Mouse (Mus musculus) retina, postnatal 7 days (tissue): Measurements from ENCODE around the gene Nmur1.
"Not testable (repeated sequence)": the region's sequence is repeated elsewhere in the genome, so short reads cannot be mapped to it uniquely, and the experiment has no call there.

Source experiments
- DNase-seq: peaks from one replicate; pipeline ENCODE4 v3.0.0-alpha.2; 2012; ENCODE audit warnings: low read depth, low spot score

The Nmur1 gene

GRCm38 (mm10) chr1:86359798-86360179 is 66.2 kb downstream of the Nmur1 start:
- no peak for DNase-seq

DNA sequence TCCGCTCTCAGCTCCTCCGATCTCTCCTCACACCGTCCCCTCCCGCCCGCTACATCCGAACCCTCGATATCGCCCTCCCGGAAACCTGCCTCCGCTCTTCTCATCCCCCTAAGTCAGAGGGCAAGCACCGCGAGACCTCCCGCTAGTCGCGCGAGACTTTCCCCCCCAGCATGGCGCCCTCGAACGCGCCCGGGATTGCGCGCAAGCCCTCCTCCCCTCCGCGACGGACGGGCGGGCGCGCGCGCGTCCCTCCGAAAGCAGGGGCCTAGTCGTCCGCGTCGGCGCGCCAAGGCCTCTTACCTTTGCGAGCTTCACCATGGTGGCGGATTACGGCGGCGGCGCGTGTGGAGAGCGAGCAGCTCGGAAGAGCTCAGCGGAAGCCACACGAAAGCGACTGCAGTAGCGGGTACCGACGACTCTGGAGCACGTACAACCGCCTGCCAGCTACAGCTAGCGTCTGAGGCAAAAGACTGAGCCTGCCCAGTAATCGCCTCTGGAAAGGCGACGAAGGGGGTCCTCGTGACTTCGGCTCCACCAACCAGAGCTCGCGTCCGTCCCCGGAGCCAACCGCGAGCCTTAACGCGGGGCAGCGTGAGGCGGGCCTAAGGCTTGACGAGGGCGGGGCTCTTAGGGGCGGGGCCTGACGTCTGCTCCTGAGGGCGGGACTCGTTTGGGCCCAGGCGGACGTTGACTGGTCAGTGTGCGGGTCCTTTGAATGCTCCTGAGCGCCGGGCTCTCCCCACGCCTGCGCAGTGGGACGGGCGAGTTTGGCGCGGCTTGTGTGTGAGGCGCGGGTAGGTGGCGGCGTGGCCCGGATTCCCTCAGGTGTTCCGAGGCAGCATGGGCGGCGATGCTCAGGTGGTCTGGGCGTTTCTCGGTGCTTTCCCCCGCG is 66.9 kb downstream of the Nmur1 start, which contains the start of gene Ncl:
TSS of gene Ncl (minus strand) at position 495 of the 892 bp plus-strand sequence.
- peak; percentile 97 for DNase-seq

DNA sequence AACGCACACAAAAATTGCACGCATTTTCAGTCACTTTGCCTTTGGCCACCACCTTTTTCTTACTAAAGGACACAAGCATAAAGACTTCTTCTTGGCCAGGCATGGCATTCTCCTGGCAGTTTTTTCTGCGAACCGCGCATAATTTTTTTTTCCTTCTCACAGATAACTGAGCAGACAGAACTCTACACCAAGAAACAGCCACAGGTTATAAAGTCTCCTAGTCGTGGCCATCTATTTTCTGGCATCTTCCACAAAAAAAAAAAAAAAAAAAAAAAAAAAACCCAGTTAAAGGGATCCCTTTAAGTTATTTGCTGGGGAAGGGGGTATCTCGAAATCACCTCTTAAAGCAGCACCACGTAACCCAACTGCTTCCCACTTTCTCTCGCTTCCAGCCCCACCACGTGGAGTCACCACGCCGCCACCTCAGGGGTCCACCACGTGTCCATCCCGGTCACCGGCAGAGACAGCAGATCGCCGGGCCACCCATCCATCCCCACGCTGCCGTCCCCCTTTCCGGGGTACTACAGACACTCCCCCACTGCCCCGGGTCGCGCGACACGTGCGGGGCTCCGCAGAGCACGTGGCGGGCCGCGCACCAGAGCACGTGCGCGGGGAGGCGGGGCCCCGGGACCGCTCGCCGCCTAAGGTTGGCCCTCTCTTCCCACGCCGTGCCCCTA is 67.7 kb downstream of the Nmur1 start:
- DNase-seq, result no peak

- DNase-seq, result no peak
Observed at GRCm38 (mm10) chr1:86354186-86354585, 71.8 kb downstream of the Nmur1 start.

DNA sequence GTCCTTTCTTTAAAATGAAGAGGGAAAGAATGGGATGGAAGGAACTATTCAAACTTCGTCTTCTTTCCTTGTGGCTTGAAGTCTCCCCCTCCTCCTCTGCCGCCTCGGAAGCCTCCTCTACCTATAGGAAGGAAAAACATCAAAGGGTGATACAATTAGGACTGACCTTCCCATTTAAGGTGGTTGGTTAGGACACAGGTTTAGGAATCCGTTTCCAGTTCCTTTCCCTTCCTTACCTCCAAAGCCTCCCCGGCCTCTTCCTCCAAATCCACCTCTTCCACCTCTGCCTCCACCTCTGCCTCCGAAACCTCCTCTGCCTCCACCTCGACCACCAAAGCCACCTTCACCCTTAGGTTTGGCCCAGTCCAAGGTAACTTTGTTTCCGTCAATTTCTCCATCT is 75.5 kb downstream of the Nmur1 start:
- no peak for DNase-seq

DNA sequence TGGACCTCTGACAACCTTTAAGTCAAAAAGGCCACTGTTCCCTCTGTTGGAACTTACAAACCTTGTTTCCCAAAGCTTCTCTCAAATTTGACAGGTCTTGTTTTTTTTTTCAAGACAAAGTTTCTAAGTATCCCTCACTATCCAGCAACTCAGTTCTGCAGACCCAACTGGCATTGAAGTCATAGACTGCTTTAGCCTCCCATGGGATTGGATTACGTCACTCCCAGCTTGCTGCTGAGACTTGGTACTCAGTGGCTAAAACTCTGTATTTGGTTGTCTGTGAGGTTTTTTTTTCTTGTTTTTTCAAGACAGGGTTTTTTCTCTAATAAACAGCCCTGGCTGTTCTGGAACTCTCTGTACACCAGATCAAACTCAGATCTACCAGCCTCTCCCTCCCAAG is 76.3 kb downstream of the Nmur1 start:
- no peak for DNase-seq

DNA sequence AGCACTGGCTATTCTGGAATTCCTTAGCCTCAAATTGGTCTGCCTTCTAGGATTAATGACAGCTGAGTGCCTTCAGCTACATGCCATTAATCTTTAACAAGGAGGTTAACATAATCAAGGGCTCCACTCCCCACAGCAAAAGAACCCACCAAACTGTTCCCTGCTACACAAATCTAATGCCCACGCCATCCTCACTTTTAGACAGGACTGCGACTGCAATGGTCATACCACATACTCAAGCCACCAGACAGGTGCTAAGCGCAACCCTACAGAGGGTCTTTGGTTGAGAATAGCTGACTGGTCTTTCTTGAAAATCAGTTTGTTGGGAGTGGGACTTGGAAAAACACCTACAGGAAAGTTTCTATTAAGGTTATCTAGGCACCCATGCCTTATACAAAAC is 76.8 kb downstream of the Nmur1 start:
- no peak for DNase-seq

DNA sequence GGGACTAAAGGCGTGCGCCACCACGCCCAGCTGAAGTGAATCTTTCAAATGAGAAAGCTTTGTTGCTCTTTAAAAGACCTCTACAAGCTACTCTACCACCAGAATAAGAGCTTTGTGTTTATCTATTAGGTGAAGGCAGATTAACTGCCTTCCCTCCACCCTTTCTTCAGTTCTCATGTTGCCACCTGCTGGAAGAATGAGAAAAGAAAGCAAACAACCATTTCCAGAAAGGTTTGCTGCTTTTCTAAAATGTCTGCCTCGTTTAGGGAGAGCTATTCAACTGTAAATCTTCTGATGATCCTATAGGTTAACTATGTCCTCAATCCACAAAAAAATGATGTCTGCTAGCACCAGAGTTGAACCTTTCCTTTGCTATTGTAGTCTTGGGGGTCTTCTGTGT is 77.2 kb downstream of the Nmur1 start:
- no peak for DNase-seq

GRCm38 (mm10) chr1:86348083-86348482 is 77.9 kb downstream of the Nmur1 start:
- no peak for DNase-seq

- no peak for DNase-seq
Observed at GRCm38 (mm10) chr1:86347716-86348045, 78.3 kb downstream of the Nmur1 start.

- no peak for DNase-seq
Observed at GRCm38 (mm10) chr1:86346851-86347715, 78.9 kb downstream of the Nmur1 start.

DNA sequence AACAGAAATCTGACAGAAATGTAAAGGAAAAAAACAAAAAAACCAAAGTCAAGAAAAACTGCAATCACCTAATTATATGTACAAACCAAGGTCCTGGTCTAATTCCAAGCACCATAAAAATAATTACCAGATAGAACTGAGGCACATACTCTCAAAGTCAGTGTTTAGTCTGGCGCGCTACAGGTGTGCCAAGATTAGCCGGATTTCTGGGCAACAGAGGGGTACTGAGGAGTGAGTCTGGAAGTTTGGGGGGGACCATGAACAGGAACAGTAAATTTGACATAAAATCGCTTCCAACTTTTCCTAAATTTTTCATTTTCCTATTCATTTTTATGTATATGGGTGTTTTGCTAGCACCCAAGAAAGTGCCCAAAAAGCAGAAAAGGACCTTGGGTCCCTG is 80.1 kb downstream of the Nmur1 start:
- DNase-seq, result no peak

DNA sequence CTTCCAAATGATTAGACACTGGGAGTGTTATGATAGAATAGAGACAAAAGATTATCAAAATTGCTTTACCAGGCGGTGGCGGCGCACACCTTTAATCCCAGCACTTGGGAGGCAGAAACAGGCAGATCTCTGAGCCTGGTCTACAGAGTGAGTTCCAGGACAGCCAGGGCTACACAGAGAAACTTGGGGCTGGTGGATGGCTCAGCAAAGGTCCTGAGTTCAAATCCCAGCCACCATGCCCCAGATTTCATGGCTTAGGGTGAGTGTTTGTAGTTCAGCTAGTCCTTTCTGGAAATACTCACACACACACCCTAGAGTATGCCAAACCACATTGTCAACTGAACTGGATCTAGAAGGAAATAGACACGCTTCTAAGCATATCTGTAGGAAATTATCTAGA is 81.0 kb downstream of the Nmur1 start:
- DNase-seq, result no peak

DNA sequence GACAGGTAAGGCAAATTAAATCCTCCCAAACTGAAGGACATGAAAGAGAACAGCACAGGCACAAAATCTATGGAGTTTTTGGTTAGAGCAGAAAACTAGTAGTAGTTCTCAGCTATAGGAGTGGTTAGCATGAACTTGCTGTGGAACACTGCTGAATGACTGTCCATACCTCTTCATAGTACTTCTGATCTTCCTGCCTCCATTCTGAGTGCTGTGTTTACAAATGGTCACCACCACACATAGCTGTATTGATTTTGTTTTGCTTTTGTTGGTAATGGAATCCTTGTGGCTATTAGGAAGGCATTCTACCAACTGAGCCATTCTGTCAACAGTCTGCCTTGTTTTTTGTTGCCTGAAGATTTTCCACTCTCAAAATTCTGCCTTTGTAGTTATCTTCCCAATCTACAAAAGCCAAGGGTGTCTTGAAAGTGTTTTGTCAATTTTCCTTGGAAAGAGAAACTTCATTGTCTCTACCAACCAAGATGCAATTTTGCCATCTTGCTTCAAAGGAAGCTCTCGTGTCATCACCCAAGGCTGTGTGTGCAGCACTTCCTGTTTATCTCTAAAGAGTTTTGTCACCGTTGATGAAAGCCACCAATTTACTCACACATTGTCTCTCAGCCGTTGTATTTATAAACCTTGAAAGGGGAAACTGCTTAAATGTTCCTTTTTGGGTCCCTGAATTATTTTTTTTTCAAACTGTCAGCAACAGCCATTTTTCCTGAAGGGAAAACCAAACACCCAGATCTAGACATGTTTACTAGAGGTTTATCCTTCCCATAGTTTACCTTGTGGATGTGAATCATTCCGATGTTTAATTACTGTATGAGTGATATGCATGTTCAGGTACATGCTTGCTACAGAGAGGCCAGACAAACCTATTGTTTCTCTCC is 81.8 kb downstream of the Nmur1 start:
- no peak for DNase-seq

DNA sequence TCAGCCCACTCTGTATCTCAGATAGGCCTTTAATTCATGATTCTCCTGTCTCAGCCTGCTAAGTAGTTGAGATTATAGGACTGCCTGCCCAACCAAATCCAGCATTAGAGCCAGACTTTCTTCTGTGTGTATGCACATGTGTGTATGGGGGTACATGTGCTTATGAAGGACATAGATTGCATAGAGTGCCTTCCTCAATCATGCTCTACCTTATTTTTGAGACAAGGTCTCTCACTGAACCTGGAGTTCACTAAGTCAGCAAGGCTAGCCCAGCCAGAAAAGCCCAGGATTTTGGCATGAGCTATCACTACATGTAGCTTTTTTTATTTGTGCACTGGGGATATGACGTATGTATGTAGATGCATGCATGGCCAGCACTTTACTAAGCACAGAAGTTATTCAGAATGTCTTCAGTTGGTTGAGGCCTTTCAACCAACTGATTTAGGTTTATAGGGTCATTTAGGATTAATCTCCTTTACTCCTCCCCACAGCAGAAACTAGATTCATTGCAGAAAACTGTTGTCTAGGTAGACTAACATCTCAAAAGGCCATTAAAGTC is 82.9 kb downstream of the Nmur1 start:
- DNase-seq, result no peak

- DNase-seq, result no peak
Observed at GRCm38 (mm10) chr1:86342371-86342770, 83.7 kb downstream of the Nmur1 start.

- DNase-seq, result not testable (repeated sequence)
Observed at GRCm38 (mm10) chr1:86341096-86341495, 84.9 kb downstream of the Nmur1 start.

DNA sequence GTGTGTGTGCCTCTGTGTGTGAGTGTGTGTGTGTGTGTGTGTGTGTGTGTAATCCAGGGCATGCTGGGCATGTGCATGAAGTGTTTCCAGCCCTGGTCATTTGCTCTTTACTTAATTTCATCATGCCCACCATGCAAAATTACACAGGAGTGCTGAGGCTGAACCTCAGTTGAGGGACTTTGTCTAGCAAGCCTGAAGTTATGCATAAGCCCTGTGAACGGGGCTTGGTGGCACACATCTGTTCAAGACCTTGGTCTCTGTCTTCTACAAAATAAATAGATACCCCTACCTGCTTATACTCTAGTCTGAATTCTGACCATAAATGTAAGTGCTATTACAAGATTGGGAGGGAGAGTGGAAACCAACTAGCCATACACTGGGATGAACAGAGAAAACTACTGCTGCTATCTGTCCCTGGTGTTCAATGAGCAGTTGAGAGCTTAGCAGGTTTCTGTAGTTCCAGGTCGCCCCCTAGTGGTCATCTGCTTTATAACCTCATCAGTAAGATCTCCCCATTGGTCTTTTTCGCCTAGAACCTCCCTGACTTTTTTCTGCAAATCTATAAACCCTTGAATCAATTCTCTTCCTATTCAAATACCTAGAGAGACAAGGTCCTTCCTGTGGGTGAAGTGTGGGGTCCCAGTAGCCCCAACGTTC is 86.7 kb downstream of the Nmur1 start:
- DNase-seq, result peak; percentile 73

- DNase-seq, result no peak
Observed at GRCm38 (mm10) chr1:86336330-86336729, 89.7 kb downstream of the Nmur1 start.
